Mouse (Mus musculus) splenic B cell, adult 2 months (primary cell): ENCODE data around the gene Shroom1.
"Not testable (repeated sequence)": the region's sequence is repeated elsewhere in the genome, so short reads cannot be mapped to it uniquely, and the experiment has no call there.

ENCODE experiments used
- DNase-seq: peaks from one replicate; pipeline ENCODE4 v3.0.0-alpha.2; 2011; ENCODE audit warnings: low read depth, low spot score
- H3K27me3 ChIP-seq: 2 replicates; pipeline ENCODE4 v1.6.1; 2012; ENCODE audit warnings: mild to moderate bottlenecking, low read length, moderate library complexity, mixed read lengths; ENCODE audit not compliant: control insufficient read depth, poor library complexity, insufficient read depth, severe bottlenecking
- H3K36me3 ChIP-seq: 2 replicates; pipeline ENCODE4 v1.6.1; 2012; ENCODE audit warnings: mild to moderate bottlenecking, low read length, moderate library complexity, mixed read lengths; ENCODE audit not compliant: control insufficient read depth, poor library complexity, insufficient read depth, severe bottlenecking

Gene Shroom1

GRCm38 (mm10) chr11:53456474-53457371 lies at the start of gene Shroom1, which contains the start of gene Gm10447:
Gene Shroom1 (plus strand): TSS chr11:53457205.
Gene Gm10447 (minus strand): TSS chr11:53457110.
- no peak for DNase-seq
- H3K36me3 ChIP-seq: no peaks in the 10 kb centered on the region
- peaks cover 1% of the 10 kb centered on the region; the same call in 1 of the 2 replicates for H3K27me3 ChIP-seq

GRCm38 (mm10) chr11:53411738-53412137 lies 45.3 kb upstream of the Shroom1 start:
- H3K36me3 ChIP-seq: peaks cover 37% of the 10 kb centered on the region
- no peaks in the 10 kb centered on the region for H3K27me3 ChIP-seq
- DNase-seq: peak; percentile 42

GRCm38 (mm10) chr11:53413871-53414270 lies 43.1 kb upstream of the Shroom1 start:
- Histone ChIP-seq H3K36me3 (peaks cover 29% of the 10 kb centered on the region), H3K27me3 (no peaks in the 10 kb centered on the region)
- no peak for DNase-seq

GRCm38 (mm10) chr11:53418048-53418447 lies 39.0 kb upstream of the Shroom1 start:
- no peaks in the 10 kb centered on the region for H3K27me3 ChIP-seq
- no peak for DNase-seq

GRCm38 (mm10) chr11:53423036-53423435 lies 34.0 kb upstream of the Shroom1 start, which contains the start of gene Leap2:
Gene Leap2 (minus strand): TSS chr11:53423170.
- Histone ChIP-seq H3K27me3 (no peaks in the 10 kb centered on the region), H3K36me3 (0 out of 2 replicates have a peak, but pooled peaks cover 7% of the 10 kb centered on the region)
- no peak for DNase-seq

More at GRCm38 (mm10) chr11:53418048-53418447, 39.0 kb upstream of the Shroom1 start:
- peaks cover 18% of the 10 kb centered on the region; the same call in 1 of the 2 replicates for H3K36me3 ChIP-seq

- DNase-seq: no peak
- Histone ChIP-seq H3K27me3 (no peaks in the 10 kb centered on the region), H3K36me3 (0 out of 2 replicates have a peak, but pooled peaks cover 7% of the 10 kb centered on the region)
Measured at GRCm38 (mm10) chr11:53424826-53425225, 32.2 kb upstream of the Shroom1 start.

GRCm38 (mm10) chr11:53425251-53425650 lies 31.8 kb upstream of the Shroom1 start:
- DNase-seq: no peak
- no peaks in the 10 kb centered on the region for H3K27me3 ChIP-seq
- H3K36me3 ChIP-seq: 0 out of 2 replicates have a peak, but pooled peaks cover 6% of the 10 kb centered on the region

- H3K36me3 ChIP-seq: 0 out of 2 replicates have a peak, but pooled peaks cover 5% of the 10 kb centered on the region
- no peak for DNase-seq
- H3K27me3 ChIP-seq: no peaks in the 10 kb centered on the region
Measured at GRCm38 (mm10) chr11:53425711-53426255, 31.2 kb upstream of the Shroom1 start.

GRCm38 (mm10) chr11:53426914-53427313 lies 30.1 kb upstream of the Shroom1 start:
- not testable (repeated sequence) for H3K36me3 ChIP-seq, H3K27me3 ChIP-seq, DNase-seq

GRCm38 (mm10) chr11:53427993-53428715 lies 28.9 kb upstream of the Shroom1 start:
- H3K27me3 ChIP-seq: no peaks in the 10 kb centered on the region
- no peak for DNase-seq

GRCm38 (mm10) chr11:53428716-53429057 lies 28.3 kb upstream of the Shroom1 start:
- no peak for DNase-seq
- H3K27me3 ChIP-seq: no peaks in the 10 kb centered on the region
- H3K36me3 ChIP-seq: no peaks in the 10 kb centered on the region

More at GRCm38 (mm10) chr11:53427993-53428715, 28.9 kb upstream of the Shroom1 start:
- no peaks in the 10 kb centered on the region for H3K36me3 ChIP-seq

GRCm38 (mm10) chr11:53429182-53429581 lies 27.8 kb upstream of the Shroom1 start:
- DNase-seq: peak; percentile 30
- no peaks in the 10 kb centered on the region for H3K27me3 ChIP-seq

GRCm38 (mm10) chr11:53430300-53430669 lies 26.7 kb upstream of the Shroom1 start:
- no peak for DNase-seq
- no peaks in the 10 kb centered on the region for H3K27me3 ChIP-seq
- H3K36me3 ChIP-seq: no peaks in the 10 kb centered on the region

More at GRCm38 (mm10) chr11:53429182-53429581, 27.8 kb upstream of the Shroom1 start:
- no peaks in the 10 kb centered on the region for H3K36me3 ChIP-seq

GRCm38 (mm10) chr11:53430670-53431346 lies 26.2 kb upstream of the Shroom1 start, which contains the start of the genes Uqcrq and Gdf9:
Gene Uqcrq (minus strand): TSS chr11:53430831.
Gene Gdf9 (plus strand): TSS chr11:53431023.
- DNase-seq: peak; percentile 100
- Histone ChIP-seq H3K27me3 (no peaks in the 10 kb centered on the region), H3K36me3 (no peaks in the 10 kb centered on the region)
